Mouse (Mus musculus) intestine, embryonic 15.5 days (tissue): ENCODE measurements at regions not wholly inside any gene's neighbourhood (a gene's known extent, or its start where the extent isn't known, plus 50 kb on each side); places are given as distances from the start of the nearest gene placed in this dataset.

Source experiments
- ATAC-seq: fragments of 200-750 bp; cut with Nextera tagmentation; 2 replicates; pipeline ENCODE4 v1.8.0; 2017; ENCODE audit warnings: moderate TSS enrichment, moderate library complexity
- H3K27ac ChIP-seq: fragments of 300-500 bp; sonication (generic); 2 replicates; pipeline ENCODE4 v1.5.1; 2015; ENCODE audit warnings: mild to moderate bottlenecking, inconsistent platforms
- H3K27me3 ChIP-seq: fragments of 300-500 bp; sonication (generic); replicated peaks from 2 replicates; pipeline ENCODE4 v1.6.1; 2015; ENCODE audit warnings: inconsistent platforms
- H3K36me3 ChIP-seq: fragments of 300-500 bp; sonication (generic); 2 replicates; pipeline ENCODE4 v1.6.1; 2015; ENCODE audit warnings: inconsistent platforms
- H3K4me1 ChIP-seq: fragments of 300-500 bp; sonication (generic); replicated peaks from 2 replicates; pipeline ENCODE4 v1.6.1; 2015; ENCODE audit warnings: inconsistent platforms
- H3K4me2 ChIP-seq: fragments of 300-500 bp; sonication (generic); replicated peaks from 2 replicates; pipeline ENCODE4 v1.6.1; 2015; ENCODE audit warnings: mild to moderate bottlenecking, inconsistent platforms
- H3K4me3 ChIP-seq: fragments of 300-500 bp; sonication (generic); replicated peaks from 2 replicates; pipeline ENCODE4 v1.5.1; 2015; ENCODE audit warnings: inconsistent platforms
- H3K9ac ChIP-seq: fragments of 300-500 bp; sonication (generic); 2 replicates; pipeline ENCODE4 v1.6.1; 2015; ENCODE audit warnings: inconsistent platforms
- H3K9me3 ChIP-seq: fragments of 300-500 bp; sonication (generic); 2 replicates; pipeline ENCODE4 v1.6.1; 2016; ENCODE audit warnings: inconsistent platforms
- WGBS: fragments of 180-500 bp; shearing (Covaris S2); methylation state at CpG from one replicate; pipeline ENCODE4 v1.1.7; 2015; 5-methylcytosine and 5-hydroxymethylcytosine counted together

DNA sequence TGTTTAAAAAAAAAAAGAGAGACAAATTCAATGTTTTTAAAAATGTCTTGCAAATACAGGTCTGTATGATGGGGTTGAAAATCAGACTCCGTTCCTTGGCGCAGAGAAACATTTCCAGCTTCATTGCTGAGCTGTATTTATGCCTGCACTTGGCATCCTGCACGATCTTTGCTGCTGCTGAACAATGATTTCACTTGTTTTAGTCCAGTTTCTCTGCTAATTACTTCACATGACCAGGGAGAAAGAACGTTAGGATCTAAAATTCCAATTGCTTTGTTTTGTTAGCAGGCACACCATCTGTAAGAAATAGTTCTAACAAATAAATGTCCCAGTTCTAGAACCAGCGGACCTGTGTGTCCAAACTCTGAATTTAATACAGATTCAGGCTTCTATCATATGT is 82.7 kb upstream of the Itprid2 start:
- H3K27ac ChIP-seq = no peak overlapping the region
- no peak overlapping the region for H3K9ac ChIP-seq
- H3K4me3 ChIP-seq = no peak overlapping the region
- no peaks in the 10 kb centered on the region for H3K27me3 ChIP-seq
- peaks cover 7% of the 10 kb centered on the region; the same call in 1 of the 2 replicates for H3K4me1 ChIP-seq
- ATAC-seq = no peak
- no peaks in the 10 kb centered on the region for H3K36me3 ChIP-seq
- H3K4me2 ChIP-seq = no peak overlapping the region
- 78% methylated on average over 5 of the region's 5 CpGs for WGBS
- no peaks in the 10 kb centered on the region for H3K9me3 ChIP-seq

DNA sequence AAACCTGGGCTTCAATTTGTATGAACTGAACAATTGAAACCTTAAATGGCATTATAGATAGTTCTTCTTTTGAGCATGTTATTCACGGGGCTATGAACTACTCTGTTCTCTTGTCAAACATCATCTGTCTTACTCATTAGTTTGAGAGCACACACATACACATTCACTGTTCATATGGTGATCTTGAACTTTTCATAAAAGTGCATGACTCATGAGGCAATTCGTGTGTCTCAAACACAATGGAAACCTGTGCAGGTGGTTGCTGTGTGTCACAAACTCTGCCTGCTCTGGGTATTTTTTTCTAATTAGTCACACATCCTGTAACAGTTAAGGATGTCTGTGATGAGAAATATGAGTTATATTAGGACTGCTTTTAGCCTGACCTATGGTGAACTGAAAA is 79.8 kb upstream of the Itprid2 start:
- no peak for ATAC-seq
- Histone ChIP-seq H3K9me3 (no peaks in the 10 kb centered on the region), H3K4me3 (no peak overlapping the region), H3K9ac (no peak overlapping the region), H3K4me2 (no peak overlapping the region), H3K4me1 (no peaks in the 10 kb centered on the region), H3K36me3 (no peaks in the 10 kb centered on the region), H3K27ac (no peak overlapping the region), H3K27me3 (no peaks in the 10 kb centered on the region)
- 73% methylated on average over 2 of the region's 2 CpGs for WGBS

DNA sequence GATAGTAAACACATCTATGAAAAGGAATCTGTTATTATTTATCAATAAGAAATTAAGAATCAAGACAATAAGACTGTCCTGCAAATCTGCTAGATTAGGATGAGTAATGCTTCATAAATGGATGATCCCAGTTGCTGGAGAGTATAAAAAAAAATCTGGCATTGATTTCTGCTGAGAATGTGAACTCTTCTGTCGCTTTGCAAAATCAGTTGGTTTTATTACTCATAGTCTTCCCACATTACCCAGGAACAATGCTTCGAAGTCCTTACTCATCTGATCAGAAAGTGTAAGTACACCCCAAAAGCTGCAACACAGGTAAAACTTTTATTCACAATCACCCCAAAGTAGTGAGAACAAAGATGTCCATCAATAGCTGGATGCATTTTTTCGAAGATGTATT is 77.8 kb upstream of the Itprid2 start:
- H3K4me1 ChIP-seq = no peaks in the 10 kb centered on the region
- 90% methylated on average over 3 of the region's 3 CpGs for WGBS
- no peak overlapping the region for H3K27ac ChIP-seq
- no peak for ATAC-seq
- H3K27me3 ChIP-seq = no peaks in the 10 kb centered on the region
- H3K4me2 ChIP-seq = no peak overlapping the region
- no peaks in the 10 kb centered on the region for H3K36me3 ChIP-seq
- no peaks in the 10 kb centered on the region for H3K9me3 ChIP-seq
- no peak overlapping the region for H3K4me3 ChIP-seq
- H3K9ac ChIP-seq = no peak overlapping the region

DNA sequence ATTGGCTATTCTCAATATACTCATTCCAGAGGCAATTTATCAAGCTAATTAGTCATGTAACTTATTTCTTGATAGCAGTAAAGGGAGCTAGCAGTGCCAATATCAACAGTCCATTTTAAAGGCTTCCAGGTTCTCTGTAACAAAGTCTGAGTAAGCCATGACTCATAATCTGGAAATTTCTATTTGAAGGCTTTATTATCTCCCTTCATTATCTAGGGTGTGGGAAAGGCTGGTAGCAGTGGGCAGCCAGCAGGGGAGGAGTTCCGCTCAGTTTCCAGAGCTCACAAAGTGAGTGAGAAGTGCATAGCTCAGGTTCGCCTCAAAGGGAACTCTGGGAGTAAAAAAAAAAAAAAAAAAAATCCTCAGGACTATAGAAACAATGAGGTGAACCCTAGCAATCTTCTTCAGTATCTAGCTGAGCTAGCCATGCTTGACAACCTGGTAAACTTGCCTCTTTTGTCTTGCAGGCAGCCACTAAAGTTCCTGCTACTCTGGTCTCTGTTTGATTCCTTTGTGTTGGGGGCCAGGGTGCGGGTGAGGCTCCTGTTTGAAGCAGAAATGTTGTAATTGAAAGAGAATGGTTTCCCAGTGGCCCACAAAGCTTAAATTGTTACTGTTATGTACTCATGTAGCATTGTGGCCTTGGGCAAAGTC is 68.7 kb upstream of the Itprid2 start:
- H3K4me2 ChIP-seq = no peak overlapping the region
- peak overlapping the region; percentile 42; the same call in 1 of the 2 replicates for H3K27ac ChIP-seq
- H3K4me3 ChIP-seq = no peak overlapping the region
- 0 out of 2 replicates have a peak, but pooled peaks cover 2% of the 10 kb centered on the region for H3K4me1 ChIP-seq
- 34% methylated on average over 3 of the region's 3 CpGs for WGBS
- H3K27me3 ChIP-seq = no peaks in the 10 kb centered on the region
- H3K9me3 ChIP-seq = no peaks in the 10 kb centered on the region
- peak; percentile 95 for ATAC-seq
- H3K36me3 ChIP-seq = no peaks in the 10 kb centered on the region
- H3K9ac ChIP-seq = no peak overlapping the region

DNA sequence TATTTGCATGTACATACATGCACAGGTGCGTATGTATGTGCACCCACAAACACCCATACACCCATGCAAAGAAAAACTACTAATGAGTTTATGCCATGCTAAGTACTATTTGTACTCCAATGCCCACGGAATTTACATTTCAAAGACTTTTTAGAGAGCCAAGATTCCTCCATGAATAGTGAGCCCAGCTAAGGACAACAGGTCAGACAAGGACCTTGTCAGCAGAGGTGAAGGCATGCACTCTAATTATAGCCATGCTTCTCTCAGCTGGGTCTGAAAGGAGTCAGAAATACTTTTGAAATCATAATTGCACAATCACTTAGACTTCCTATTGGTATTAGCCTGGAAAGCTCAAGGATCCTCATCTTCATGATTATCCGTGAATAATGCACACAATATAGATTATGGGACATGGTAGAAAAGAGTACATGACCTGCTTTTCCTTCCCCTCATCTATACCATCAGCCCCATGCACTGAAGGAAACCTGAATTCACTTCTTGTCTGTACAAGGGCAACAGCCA is 67.7 kb upstream of the Itprid2 start:
- no peak overlapping the region for H3K4me2 ChIP-seq
- H3K9ac ChIP-seq = no peak overlapping the region
- no peak overlapping the region for H3K4me3 ChIP-seq
- no peaks in the 10 kb centered on the region for H3K36me3 ChIP-seq
- H3K27me3 ChIP-seq = no peaks in the 10 kb centered on the region
- 85% methylated on average over 3 of the region's 3 CpGs for WGBS
- ATAC-seq = no peak
- H3K27ac ChIP-seq = no peak overlapping the region
- no peaks in the 10 kb centered on the region for H3K9me3 ChIP-seq
- H3K4me1 ChIP-seq = 0 out of 2 replicates have a peak, but pooled peaks cover 2% of the 10 kb centered on the region

DNA sequence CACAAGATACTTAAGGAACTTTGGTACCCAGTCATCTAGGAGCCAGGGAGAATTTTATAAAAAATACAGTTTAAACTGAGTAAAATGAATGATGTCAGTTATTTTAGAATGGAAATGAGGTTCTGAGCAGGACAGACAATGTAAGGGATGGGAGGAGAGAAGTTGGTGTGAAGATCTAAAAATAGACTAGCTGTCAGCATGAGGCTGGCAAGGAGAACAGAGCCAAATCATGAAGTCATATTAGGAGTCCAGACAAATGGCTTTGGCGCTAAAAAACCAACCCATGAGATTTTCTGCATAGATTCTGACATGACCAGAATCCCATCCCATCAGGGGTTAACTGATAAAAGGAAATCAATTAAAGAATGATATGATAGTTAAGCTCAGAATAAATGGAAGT is 65.5 kb upstream of the Itprid2 start:
- WGBS = 82% methylated on average over 1 of the region's 1 CpGs
- no peak overlapping the region for H3K9ac ChIP-seq
- no peaks in the 10 kb centered on the region for H3K9me3 ChIP-seq
- no peaks in the 10 kb centered on the region for H3K27me3 ChIP-seq
- H3K36me3 ChIP-seq = no peaks in the 10 kb centered on the region
- no peak overlapping the region for H3K4me3 ChIP-seq
- no peak overlapping the region for H3K4me2 ChIP-seq
- 0 out of 2 replicates have a peak, but pooled peaks cover 2% of the 10 kb centered on the region for H3K4me1 ChIP-seq
- ATAC-seq = no peak
- no peak overlapping the region for H3K27ac ChIP-seq

DNA sequence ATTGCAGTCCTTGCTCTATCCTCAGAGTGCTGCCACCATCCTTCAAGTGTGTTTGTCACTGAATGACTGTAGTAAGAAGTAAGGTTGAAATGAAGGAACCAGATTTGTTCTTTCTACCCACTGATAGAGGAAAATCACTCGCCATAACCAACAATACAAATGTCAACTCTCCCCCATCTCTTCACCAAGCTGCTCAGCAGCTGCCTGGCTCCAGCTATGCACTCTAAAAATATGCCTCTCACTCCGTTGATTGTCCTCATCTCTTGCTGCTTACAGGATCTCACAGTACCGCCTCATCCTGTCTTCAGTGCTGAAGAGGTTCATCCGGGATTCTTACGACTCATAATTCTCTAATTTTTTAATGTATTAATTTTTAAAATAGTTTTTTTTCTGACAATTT is 63.2 kb upstream of the Itprid2 start:
- ATAC-seq = no peak
- WGBS = 87% methylated on average over 5 of the region's 5 CpGs

DNA sequence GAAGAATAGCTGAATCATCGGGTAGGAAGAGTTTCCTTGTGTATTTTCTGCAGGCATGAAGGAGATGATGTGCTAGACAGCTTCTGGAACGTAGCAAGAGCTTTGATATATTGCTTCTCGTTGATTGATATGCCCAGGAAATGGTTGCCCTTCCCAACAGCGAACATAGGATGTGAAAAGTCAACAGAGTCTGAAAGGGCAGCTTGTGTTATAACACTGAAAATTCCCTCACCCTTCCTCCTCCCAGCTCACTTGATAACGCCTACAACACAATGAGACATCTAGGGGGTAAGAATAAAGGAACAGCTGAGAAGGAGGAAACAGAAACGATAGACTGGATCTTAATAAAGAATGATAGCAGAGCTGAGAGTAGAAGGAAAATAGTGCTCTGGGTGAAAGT is 60.1 kb upstream of the Itprid2 start:
- H3K9me3 ChIP-seq = no peaks in the 10 kb centered on the region
- peak; percentile 68; the same call in 1 of the 2 replicates for ATAC-seq
- H3K9ac ChIP-seq = no peak overlapping the region
- no peaks in the 10 kb centered on the region for H3K36me3 ChIP-seq
- H3K4me3 ChIP-seq = no peak overlapping the region
- no peak overlapping the region for H3K4me2 ChIP-seq
- WGBS = 29% methylated on average over 6 of the region's 6 CpGs
- peaks cover 5% of the 10 kb centered on the region; the same call in 1 of the 2 replicates for H3K4me1 ChIP-seq
- H3K27me3 ChIP-seq = no peaks in the 10 kb centered on the region
- H3K27ac ChIP-seq = no peak overlapping the region

More for the DNA sequence above, 63.2 kb upstream of the Itprid2 start:
- Histone ChIP-seq H3K9me3 (no peaks in the 10 kb centered on the region), H3K4me1 (peaks cover 5% of the 10 kb centered on the region; the same call in 1 of the 2 replicates), H3K27ac (no peak overlapping the region), H3K4me2 (no peak overlapping the region), H3K36me3 (no peaks in the 10 kb centered on the region), H3K27me3 (no peaks in the 10 kb centered on the region), H3K4me3 (no peak overlapping the region), H3K9ac (no peak overlapping the region)

DNA sequence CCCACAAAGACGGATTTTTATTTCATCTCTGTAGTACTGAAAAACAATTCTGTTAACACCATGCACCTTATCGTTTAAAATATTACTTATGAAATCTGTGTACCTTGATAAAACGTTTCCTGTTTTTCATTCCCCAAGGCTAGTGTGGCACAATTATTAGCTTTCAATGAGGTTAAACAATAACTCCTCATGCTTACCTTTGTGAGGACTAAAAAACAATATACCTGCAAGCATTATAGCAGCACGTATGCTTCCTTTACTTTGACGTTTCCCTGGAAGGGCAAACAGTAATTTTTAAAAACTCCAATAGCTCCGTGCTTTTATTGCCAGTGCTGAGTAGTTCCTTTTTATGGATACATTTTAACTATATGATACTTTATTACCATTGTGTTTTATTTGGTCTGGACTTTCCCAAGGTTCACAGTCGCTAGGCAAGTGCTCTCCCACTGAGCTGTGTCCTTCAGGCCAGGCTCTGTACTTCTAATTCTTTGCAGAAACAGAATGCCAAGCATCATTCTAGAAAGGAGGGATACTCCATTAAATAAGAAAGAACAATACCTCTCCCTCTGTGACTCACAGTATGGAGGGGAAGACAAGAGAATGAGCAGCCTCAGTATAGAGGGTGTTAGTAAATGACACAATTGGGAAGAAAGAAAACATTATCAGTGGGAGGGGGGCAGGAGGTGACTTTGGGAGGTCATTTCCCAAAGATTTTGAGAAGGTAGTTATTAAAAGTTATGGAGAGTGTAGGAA is 50.0 kb upstream of the Itprid2 start:
- no peak overlapping the region for H3K4me2 ChIP-seq
- H3K9ac ChIP-seq = no peak overlapping the region
- no peaks in the 10 kb centered on the region for H3K4me1 ChIP-seq
- no peaks in the 10 kb centered on the region for H3K9me3 ChIP-seq
- H3K27ac ChIP-seq = no peak overlapping the region
- H3K36me3 ChIP-seq = no peaks in the 10 kb centered on the region
- ATAC-seq = peak; percentile 83
- WGBS = 50% methylated on average over 7 of the region's 7 CpGs
- H3K4me3 ChIP-seq = no peak overlapping the region
- no peaks in the 10 kb centered on the region for H3K27me3 ChIP-seq
